Mouse (Mus musculus) CD4-positive helper T cell, adult 2 months (primary cell): ENCODE results near the gene Snph.
"Not testable (repeated sequence)": the region's sequence is repeated elsewhere in the genome, so short reads cannot be mapped to it uniquely, and the experiment has no call there.

Experiments
- DNase-seq: peaks from one replicate; pipeline ENCODE4 v3.0.0-alpha.2; 2012; ENCODE audit warnings: low read depth, missing footprints, low spot score

The Snph gene

DNA sequence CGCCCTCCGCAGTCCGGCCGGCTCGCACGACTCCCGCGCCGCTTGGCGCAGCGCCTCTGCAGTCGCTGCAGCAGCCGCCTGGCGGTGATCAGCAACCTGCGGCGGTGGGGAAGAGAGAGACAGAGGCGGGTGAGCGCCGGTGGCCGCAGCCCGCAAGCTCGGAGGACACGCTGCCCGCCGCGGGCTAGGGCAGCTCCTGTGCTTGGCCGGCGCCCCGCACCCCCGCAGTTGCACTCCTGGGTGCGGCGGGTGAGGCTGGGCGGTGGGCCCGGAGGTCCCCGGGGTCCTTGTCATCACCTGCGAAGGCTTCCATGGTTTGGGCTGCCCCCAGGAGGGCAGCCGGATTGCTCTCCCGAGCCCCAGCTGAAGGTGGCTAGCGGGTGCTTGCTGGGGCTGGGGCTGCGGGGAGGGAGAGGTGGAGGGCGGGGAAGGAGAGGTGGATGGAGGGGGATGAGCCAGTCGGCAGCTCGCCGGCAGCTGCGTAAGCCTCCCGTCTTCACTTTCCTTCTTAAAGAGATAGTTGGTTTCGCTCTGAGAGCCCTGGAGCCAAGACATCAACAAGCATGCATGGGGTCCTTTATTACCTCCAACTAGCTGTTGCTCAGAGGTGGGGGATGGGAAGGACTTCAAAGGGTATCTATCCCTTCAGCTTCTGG, at the start of gene Snph:
Gene Snph (minus strand): TSS at position 435 of the 656 bp plus-strand sequence.
- peak; percentile 40 for DNase-seq

DNA sequence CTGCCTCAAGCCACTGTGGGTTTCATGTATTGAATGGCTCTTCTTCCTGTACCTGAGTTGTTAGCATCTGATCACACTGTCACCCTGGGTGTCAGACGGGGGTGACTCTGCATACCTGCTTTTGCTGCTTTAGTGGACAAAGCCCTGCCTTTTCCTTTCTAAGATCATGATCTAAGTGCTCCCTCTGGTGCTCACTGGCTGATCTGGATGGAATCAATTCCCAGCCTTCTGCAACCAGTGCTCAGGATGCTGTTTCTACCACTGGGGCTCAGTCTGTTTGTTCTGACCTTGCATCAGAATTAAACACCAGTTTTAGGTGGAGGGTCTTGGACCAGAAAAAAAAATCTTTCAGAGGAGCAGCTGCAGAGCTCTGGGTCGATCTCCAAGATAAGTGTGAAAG, 43.8 kb upstream of the Snph start:
- DNase-seq = peak; percentile 10

DNA sequence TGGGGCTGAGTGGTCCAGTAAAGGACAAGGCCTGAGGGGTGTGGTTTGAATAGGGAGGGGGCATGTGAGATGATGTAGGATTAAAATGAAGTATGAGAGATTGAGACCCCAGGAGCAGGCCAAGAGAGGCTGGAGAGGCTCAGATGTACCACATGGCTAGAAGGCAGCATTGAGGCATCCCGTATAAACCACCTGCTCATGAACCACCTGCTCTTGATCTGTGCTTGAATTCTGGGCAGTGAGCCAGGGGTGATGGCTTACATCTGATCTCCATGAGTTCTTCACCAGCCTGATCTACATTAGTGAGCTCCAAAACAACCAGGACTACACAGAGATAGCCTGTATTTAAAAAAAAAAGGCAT, 38.6 kb upstream of the Snph start:
- DNase-seq = no peak

DNA sequence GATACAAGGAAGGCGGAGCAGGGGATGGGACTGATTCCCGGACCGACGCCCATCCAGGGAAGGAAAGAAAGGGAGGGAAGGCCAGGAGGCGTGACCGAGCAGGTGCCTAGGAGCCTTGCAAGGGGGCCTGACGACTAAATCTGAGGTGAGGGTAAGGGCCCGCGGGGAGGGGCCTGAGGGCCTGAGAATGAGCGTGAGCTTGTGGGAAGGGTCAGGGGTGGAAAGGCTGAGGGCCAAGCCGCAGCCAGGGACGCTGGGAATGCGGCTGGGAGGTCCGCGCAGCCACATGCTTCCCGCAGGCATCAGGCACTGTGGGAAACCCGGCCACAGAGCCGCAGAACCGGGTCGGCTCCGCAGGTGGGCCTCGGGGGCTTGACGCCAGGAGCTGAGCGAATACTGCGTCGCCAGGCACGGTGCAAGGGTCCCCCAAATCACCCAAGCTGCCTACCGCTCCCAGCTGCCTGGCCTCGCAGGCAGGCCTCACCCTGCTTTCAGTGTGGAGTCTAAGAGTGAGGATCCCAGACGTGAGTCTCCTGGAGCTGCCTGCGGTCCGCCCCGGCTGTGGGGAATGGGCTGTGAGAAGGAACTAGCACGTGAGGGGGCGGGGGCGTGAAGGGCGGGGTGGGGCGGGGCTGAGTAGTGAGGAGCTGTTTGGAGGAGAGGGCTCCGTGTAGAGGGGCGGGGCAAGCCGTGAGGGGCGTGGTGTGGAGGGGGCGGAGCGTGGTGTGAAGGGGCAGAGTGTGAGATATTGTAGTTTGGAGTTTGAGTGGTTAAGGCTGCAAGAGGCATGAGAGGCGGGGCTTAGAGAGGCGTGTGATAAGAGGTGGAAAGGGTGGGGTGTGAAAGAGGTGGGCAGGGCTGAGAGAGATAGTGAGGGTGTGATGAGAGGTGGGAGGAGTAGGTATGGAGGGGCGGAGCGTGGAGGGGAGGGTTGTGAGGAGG, 37.9 kb upstream of the Snph start:
- no peak for DNase-seq

DNA sequence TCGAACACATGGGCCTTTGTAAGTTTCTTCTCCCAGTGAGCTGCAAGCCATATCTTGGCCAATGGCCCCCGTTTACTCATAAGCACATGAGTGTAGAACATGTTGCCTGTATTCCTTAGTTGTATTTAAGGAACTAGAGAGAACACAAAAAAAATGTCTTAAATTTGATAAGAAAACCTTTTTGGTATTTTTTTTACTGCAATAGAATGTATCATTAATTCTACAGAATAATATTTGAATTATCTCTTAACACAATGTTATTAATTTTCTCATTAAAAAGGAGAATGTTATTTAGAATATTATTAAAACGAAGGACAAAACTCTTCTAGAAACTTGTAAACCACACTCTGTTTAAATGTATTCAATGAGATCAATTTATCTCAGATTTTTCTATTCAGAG, 36.0 kb upstream of the Snph start, which contains the start of gene Rad21l:
Gene Rad21l (minus strand): TSS at position 101 of the 400 bp plus-strand sequence.
- no peak for DNase-seq

DNA sequence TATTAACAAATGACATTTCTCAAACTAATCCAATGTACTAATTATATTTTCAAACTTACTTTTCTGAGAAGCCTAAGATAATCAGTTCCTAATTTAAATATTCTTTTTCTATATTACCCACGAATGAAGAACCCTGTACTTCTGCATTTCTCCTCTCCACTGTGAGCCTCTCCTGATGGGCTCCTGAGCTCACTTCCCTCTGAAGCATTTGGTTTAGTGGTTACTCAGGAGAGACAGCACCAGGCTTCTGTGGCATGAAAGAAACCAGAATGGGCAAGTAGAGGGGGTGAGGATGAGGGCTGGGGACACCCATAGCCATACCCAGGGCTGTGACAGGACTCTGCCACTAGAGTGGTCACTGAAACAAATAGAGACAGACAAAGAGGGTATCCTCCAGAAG, 19.7 kb upstream of the Snph start:
- no peak for DNase-seq

DNA sequence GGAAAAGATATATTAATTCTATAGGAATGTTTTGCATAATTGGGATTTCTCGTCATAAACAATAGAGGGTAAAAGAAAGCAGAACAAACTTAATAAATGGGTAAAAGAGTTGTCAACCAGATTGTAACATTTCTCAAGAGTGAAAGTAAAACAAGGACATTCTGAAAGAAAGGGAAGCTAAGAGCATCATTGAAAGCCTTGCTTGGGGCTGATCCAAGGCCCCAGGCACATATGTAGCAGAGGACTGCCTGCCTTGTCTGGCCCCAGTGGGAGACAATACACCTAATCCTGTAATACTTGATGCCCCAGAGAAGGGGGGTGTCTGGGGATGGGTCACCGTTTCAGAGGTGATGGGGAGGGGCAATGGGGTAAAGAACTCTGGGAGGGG, 3.6 kb upstream of the Snph start:
- no peak for DNase-seq

DNA sequence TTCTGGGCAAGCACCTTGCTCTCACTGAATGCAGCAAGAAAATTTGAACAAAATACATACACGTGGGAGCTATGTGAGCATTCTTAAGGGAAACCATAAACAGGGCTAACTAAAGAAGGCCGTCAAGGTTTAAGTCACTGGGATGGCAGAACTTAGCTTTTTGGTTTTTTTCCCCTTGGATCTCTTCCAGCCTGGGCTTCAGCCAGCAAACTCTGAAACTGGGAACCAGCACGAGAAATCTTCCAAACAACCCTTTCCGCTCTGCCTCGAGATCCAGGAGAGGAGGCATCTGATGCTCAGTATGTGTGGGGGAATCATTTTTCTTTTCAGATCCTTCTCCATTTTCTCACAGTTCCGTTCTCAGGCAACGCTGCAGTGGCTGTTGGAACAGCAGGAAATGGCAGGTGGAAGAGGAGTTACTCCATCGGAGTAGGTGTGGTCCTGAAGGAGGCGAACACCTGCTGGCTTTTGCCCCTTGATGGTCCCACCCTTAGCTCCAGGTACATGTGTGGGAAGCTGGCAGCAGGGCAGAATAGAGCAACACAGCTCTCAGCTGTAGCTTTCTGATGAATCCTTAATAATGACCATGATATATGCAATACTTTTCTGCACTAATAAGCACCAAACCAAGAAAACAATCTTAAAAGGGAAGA, 3.1 kb upstream of the Snph start:
- DNase-seq = no peak

DNA sequence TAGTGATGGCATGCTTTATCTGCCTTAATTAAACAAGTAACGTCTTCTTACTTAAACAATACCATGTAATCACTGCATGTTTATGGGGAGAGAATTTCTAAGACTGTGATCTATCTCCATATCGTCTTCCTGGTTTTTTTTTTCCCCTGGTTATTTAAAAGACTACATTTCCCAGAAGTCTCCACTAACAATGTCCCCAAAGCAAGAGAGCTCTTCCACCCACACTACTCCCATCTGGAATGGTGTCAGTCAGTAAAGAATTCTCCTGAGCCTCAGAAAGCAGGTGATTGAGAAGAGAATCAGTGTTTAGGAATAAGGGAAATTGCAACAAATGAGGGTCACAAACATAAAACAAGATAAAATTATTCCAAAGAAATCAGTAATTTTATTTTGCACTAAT, 2.5 kb upstream of the Snph start:
- DNase-seq = no peak

DNA sequence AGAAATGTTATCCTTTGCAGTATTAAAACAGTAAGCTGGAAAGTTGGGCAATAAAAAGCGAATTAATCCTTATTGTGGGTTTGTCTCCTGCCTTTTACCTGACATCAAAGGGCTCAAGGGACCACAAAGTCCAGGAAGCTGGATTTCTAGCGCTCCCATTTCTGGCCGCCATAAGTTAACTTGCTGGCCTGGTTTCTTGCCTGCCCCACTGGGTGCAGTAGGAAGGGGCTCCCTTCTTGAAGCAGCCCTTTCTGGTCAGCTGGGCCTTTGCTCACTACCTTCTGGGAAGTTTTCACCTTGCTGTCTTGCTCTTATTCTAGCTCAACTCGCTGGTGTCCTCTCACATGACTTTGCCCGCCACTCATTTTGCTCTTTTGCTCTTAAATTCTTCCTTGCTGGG, 589 bp upstream of the Snph start:
- no peak for DNase-seq

DNA sequence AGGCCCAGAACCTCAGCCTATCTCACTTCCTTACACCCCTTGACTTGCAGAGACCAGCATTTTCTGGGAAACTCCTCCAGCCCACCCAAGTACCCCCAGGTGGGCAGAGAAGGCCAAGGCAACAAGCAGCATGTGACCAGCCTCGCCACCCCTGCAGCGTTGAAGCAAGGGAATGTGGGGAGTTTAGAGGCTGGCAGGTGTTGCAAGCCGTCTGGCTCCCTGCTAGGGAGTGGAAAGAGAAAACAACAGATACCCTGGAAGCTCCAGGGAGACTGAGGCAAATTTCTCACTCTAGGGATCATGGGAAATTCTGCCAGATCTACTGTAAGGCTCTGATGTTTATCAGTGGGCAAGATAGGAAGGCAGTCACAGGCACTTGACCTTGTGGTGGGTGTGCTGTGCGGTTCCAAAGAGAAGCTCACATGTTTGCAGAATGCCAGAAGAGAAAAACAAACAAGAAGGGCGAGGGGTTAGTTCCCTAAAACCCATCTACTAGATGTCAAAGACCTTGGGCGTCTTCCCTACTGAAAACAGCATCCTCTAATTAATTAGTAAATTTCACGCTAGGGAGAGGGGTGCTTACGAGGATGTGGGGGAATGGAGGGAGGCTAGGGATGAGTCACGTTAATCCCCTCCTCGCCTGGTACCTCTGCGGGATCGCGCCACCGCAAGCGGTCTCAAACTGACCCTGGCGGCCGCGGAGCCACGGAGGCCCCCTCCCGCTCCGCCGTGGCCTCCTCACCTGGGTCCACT, 811 bp downstream of the Snph start:
- no peak for DNase-seq

DNA sequence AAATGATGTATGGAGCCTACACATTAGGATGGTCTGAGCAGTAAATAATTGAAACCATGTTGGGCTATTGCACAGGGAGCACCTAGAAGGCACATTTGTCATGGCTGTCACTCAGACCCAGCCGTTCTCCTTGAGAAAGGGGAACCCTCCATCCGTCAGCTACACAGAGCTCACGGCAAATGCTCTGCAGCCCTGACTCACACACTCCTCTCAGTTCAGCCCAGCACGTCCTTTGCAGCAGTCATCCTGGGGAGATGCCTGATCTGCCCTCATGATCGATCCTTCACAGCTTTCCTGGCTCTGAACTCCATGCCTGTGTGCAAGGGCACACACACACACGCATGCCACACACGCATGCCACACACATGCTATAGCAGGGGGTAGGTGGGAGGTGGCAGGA, 3.1 kb downstream of the Snph start:
- DNase-seq = no peak

DNA sequence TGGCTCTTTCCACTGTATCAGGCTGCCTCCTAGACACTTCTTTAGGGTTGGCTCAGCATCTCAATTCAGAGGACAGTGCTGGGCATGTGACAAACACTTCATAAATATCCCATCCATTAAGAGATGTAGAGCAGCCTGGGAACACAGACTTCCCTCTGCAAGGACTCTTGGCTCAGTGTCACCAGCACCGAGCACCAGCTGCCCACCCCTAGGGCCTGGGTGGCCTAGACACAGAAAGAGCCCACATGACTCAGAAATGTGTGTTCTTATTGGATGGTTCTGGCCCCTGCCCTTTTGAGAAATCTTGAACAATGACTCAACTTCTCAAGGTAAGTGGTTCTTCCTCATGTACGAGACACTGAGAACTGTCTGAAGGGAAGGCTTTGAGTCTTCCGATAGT, 4.4 kb downstream of the Snph start:
- DNase-seq = no peak

DNA sequence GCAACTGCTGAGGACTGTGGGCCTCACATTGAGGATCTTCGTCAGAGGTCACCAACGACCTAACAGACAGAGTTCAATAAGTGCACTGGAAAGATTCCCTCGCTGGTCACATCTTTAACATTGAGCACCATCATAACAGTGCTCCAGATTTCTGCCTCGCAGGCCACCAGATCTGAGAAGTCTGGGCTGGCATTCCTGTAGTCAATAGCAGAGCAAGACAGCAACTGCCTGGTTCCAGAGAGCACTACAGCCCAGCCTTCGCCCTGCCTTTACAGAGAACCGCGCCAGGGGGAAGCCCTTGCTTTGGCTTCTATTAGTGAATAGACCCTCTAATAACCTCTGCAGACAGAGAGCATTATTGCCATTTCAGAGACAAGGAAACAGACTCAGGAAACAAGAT, 6.1 kb downstream of the Snph start:
- DNase-seq = no peak

DNA sequence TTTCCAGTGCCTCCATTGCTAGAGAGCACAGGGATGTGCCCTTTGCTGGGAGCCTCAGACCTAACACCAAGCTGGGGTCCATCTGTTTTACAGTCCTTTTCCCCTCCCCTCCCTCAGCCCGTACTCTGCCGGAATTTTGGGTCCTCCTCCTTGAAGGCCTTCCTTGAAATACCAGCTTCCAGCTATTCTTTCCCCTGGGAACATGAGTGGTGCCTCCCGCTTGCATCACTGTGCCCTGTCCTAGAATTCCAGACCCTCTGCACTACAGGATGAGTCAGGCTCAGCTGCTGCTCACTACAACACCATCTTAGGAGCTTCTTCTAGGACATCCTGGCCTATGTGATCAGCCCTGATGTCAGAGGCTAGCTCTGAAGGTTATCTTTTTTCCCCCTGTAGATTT, 8.6 kb downstream of the Snph start:
- DNase-seq = no peak

DNA sequence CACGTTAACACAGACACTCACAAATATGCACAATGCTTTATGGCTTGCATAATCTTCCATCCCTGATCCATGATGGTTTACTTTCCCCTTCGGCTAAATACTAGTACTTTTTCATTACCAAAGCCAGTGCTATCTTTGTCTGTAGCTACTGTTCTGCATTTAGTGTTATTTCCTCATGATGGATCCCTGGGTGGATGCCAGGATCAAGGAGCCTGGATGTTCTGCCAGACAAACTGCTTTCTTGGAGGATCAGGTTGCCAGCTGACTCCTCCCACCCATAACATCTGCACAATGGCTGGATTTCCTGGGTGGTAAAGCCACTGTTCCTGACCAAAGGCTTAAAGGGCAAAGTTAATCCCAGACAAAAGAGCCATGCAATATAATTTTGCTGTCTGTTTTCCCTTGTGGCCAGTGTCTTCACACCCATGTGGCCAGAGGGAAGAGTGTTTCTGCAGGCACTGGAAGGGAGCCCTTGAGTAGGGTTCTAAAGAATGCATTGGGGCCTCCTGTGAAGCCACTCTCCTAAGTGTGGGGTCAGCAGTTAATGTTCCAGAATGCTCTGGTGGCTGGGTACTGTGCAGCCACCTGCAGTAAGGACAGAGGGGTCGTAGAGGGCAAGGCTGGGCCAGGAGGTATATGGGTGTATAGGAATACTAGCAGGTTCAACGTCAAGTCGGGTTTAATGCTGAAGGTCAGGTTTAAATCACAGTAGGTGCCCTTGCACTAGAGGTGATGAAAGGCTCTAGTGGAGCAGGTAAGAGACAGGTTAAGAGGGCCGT, 15.7 kb downstream of the Snph start:
- DNase-seq = no peak

DNA sequence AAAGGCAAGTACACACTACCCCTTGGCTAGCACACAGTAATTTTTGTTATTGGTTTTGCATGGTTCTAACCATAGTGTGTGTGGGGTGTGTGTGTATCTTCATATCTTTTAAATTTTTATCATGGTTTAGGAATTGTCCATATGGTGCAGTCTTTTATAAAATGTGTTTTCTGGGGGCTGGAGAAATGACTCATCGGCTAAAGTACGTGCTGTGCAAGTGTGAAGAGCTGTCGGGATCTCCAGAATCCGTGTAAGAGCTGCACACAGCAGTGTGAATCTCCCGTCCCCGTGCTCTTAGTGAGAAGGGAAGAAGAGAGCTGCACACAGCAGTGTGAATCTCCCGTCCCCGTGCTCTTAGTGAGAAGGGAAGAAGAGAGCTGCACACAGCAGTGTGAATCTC, 16.6 kb downstream of the Snph start:
- DNase-seq = not testable (repeated sequence)

DNA sequence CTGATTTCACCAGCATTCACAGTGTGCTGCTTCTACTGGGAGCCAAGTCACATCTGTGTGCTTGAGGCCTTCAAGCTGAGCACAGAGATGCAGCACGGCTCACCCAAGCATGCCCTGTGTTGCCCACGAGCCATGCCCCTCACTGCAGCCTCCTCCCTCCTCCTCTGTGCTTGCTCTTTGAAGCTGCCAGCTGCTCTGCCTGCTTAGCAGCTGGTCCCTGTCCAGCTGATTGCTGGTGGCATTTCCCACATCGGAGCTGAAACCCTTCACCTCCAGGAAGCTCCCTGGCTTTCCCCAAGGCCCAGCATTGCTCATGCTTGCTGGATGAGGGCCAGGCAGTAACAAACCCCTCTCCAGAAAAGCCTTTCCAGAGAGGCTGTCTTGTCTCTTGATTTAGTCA, 22.4 kb downstream of the Snph start:
- DNase-seq = no peak

DNA sequence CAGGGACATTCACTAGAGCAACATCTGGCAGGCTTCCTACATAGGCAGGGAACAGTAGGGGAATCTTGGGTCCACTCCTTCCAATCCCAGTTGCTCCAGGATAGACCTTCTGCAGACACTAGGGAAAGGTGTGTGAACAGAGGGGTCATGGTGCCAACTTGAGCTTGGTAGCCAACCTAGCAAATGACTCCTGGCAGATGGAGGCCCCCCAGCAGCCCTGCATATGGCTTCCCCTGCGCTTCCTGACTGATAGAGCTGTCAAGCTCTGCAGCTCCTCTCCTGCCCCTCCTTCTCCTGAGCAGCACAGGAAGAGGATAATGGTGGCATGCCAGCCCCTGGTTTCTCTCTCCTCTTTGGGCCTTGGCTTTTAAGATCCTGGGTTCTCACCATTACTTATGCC, 24.0 kb downstream of the Snph start:
- no peak for DNase-seq

DNA sequence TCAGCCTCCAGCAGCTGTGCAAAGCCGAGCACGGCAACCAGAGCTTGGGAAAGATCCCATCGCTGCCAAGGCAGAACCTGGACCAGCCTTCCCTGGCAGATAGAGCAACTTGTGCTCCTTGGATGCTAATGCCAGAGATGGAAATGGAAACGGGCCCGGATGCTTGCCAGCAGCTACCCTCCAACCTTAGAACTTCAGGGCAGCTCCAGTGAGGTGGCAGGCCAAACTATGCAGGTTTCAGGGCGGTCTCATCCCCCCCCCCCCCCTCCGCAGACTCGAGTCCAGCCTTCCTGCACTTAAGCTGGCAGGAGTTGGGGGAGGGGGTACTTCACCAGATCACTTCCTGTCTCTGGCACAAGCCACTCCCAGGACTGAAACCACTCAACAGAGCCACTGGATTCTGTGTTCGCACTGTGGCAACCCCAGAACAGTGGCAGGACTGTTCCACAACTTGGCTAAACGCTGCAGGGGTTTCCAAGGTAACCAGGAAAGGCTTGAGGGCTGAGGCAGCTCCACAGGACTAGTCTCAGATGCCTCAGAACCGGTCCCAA, 26.9 kb downstream of the Snph start:
- peak; percentile 7 for DNase-seq

DNA sequence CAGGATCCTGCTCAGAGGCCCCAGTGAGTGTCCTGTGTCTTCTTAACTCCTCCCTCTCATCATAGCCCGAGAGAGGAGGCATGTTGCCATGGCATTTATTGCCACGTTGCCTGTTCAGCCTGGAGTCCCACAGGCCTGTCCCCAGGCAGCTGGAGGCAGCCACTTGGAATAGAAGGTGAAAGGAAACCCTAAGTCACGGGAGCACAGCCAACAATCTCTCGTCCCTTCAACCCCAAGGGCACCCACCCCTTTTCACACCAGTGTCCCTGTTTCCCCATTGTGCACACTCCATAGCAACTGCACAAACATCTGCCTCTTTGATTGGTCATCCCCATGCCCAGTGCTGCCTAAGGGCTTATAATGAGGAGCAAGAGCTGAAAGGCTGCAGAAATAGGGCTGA, 28.8 kb downstream of the Snph start:
- DNase-seq = no peak
